Mouse (Mus musculus): ENCODE results near the gene Filip1l. TPM values are rescaled to one million over a fixed set of nuclear protein-coding genes. Genes with fewer than 3 reads are reported as not detected.

The Filip1l gene
- polyA plus RNA-seq, 1 experiment from 2014 or later: 1.8 TPM

DNA sequence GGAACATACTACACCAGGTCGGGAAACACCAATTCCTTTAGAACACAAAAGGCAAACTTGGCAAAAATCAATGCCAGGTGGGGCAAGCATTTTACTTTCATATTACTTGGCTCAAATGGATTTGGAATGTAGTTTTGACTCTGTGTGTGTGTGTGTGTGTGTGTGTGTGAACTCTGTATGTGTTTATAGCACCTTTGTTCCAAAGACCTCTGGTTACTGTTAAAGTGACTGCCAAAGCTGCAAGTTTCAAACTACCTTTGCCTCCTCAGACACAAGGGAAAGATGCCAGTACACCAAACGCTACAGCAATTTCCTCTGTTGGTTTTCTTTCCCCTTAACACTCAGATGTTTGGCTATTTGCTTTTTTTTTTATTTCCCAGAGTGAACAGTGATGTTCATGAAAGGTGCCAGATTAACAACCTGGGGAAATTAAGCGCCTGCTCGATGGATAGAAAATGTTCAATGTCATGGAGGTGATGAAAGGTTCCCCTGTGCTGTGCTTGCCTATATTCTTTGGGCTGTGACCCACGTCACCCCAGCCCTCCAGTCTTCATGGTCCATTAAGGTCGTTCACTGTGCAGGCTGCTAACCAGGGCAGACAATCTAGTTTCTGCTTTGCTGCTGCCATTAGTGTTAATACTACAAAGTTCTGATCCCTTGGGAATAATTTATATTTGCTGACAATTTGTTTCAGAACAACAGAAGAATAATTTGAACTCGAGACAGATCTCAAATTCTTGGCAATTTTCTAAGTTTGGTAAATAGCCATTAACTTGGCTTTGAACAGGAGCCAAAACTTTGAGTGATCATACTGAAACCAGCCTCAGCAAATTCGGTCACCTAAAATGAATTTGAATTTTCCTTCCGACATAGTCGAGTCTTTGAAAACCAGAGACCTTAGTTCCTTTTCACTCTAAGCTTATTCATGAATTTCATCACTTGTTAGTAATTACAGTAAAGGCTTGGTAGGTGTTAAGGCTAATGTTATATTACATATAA lies 92.5 kb downstream of the Filip1l start:
- H3K36me3 ChIP-seq (ENCODE audit: control insufficient read depth, insufficient read depth, low read length): no peaks in the 10 kb centered on the region
- no peaks in the 10 kb centered on the region for H3K9me3 ChIP-seq (ENCODE audit: control insufficient read depth, low read length)
- no peak overlapping the region for H3K27ac ChIP-seq (ENCODE audit: low read depth, low read length)
- WGBS: 55% methylated on average over 10 of the region's 10 CpGs
- no peaks in the 10 kb centered on the region for H3K4me1 ChIP-seq (ENCODE audit: control insufficient read depth, insufficient read depth, low read length)
- H3K4me2 ChIP-seq (ENCODE audit: low read depth, low read length): no peak overlapping the region
- H3K9ac ChIP-seq (replicated peaks; ENCODE audit: low read depth, low read length): no peak overlapping the region
- H3K27me3 ChIP-seq (ENCODE audit: control insufficient read depth, insufficient read depth, low read length): no peaks in the 10 kb centered on the region
- no peak for ATAC-seq (ENCODE audit: low read depth)
- no peak overlapping the region for H3K4me3 ChIP-seq (ENCODE audit: low read depth, low read length)

DNA sequence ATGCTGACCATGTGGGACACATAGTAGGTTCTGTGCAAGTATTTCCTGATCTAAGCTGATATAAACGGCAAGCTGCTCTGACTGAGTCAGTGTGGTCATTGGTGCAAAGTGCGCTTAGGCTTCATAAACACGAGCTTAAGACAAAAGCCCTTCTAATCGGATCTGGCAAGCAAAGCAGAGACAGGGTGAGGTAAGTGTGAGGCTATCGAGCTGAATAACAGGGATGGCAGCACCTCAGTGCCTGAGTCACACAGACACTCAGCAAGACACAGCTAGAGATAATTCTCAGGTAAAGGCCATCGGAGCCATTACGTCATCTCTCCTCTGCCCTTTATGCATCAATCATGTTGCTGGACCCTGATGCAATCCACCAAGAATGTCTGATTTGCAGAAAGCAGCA lies 100.1 kb downstream of the Filip1l start:
- no peaks in the 10 kb centered on the region for H3K27me3 ChIP-seq (ENCODE audit: control insufficient read depth, insufficient read depth, low read length)
- no peak overlapping the region for H3K4me2 ChIP-seq (ENCODE audit: low read depth, low read length)
- no peak overlapping the region for H3K9ac ChIP-seq (replicated peaks; ENCODE audit: low read depth, low read length)
- no peak for ATAC-seq (ENCODE audit: low read depth)
- H3K4me3 ChIP-seq (ENCODE audit: low read depth, low read length): no peak overlapping the region
- H3K36me3 ChIP-seq (ENCODE audit: control insufficient read depth, insufficient read depth, low read length): no peaks in the 10 kb centered on the region
- H3K27ac ChIP-seq (ENCODE audit: low read depth, low read length): no peak overlapping the region
- WGBS: 75% methylated on average over 7 of the region's 7 CpGs
- no peaks in the 10 kb centered on the region for H3K4me1 ChIP-seq (ENCODE audit: control insufficient read depth, insufficient read depth, low read length)
- no peaks in the 10 kb centered on the region for H3K9me3 ChIP-seq (ENCODE audit: control insufficient read depth, low read length)

DNA sequence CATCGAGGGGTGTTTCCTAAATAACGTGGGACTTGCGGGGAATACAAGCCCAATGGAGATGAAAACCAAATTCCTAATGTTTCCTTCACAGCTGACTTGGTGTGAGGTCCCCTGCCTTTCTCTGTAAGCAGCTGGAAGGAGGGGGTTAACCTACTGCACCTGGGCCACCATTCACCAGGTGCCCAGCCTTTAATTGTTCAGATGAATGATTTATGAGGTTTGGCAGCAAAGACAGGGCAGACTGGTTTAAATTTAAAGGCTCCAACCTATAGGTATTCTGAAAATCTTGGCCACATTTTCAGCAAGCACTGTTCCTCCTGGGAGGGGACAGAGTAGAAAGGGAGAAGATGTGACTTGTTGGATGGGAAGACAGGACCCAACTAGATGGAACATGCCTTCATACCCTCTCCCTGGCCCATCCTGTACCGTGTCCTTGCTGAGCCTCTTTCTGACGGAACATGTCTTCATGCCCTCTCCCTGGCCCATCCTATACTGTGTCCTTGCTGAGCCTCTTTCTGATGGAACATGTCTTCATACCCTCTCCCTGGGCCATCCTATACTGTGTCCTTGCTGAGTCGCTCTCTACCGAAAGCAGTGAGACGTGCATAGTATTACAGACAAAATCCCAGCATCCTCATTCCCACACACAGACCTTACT lies 101.3 kb downstream of the Filip1l start:
- no peak overlapping the region for H3K4me3 ChIP-seq (ENCODE audit: low read depth, low read length)
- H3K4me1 ChIP-seq (ENCODE audit: control insufficient read depth, insufficient read depth, low read length): no peaks in the 10 kb centered on the region
- 93% methylated on average over 8 of the region's 8 CpGs for WGBS
- H3K4me2 ChIP-seq (ENCODE audit: low read depth, low read length): no peak overlapping the region
- no peak overlapping the region for H3K27ac ChIP-seq (ENCODE audit: low read depth, low read length)
- no peak overlapping the region for H3K9ac ChIP-seq (replicated peaks; ENCODE audit: low read depth, low read length)
- no peaks in the 10 kb centered on the region for H3K36me3 ChIP-seq (ENCODE audit: control insufficient read depth, insufficient read depth, low read length)
- ATAC-seq (ENCODE audit: low read depth): no peak
- H3K9me3 ChIP-seq (ENCODE audit: control insufficient read depth, low read length): no peaks in the 10 kb centered on the region
- H3K27me3 ChIP-seq (ENCODE audit: control insufficient read depth, insufficient read depth, low read length): no peaks in the 10 kb centered on the region

DNA sequence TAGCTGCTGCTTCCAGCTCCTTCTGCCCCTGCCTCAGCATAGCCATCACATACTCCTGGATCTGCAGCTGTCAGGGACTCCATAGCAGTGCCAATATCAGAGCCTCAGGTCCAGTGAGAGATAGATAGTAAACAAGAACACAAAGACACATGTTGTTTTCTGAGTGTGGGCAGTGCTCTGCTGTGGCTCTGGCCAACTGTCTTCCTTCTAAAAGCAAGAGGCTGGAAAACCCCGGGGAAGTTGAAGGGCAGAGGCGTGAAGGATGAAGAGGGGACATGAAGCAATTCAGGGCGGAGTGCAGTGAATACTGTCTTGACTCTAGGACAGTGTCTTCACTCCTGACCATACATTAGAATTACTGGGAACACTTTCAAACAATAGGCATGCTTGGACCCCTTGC lies 102.7 kb downstream of the Filip1l start:
- H3K9ac ChIP-seq (replicated peaks; ENCODE audit: low read depth, low read length): no peak overlapping the region
- ATAC-seq (ENCODE audit: low read depth): no peak

DNA sequence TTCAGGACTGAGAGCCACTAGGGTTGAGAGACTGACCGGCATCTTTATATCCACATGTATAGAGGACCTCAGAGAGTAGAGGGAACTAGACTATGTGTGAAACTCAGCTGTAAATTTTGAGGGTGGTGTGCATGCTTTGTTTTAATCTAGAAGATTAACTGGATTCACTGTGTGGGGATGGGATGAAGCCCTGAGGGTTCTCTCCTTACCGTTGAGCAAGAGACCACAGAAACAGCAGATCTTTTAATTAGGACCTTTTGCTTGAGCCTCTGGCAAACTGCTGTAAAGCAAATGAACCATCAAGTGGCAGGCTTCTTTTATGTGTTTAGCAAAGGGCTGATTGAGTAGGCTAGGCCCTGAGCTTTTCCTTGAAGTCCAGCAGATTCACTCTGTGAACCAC lies 103.1 kb downstream of the Filip1l start:
- WGBS: 41% methylated on average over 2 of the region's 2 CpGs
- H3K9ac ChIP-seq (replicated peaks; ENCODE audit: low read depth, low read length): no peak overlapping the region
- H3K36me3 ChIP-seq (ENCODE audit: control insufficient read depth, insufficient read depth, low read length): no peaks in the 10 kb centered on the region
- H3K4me1 ChIP-seq (ENCODE audit: control insufficient read depth, insufficient read depth, low read length): no peaks in the 10 kb centered on the region
- no peak overlapping the region for H3K4me3 ChIP-seq (ENCODE audit: low read depth, low read length)
- no peak for ATAC-seq (ENCODE audit: low read depth)
- H3K9me3 ChIP-seq (ENCODE audit: control insufficient read depth, low read length): no peaks in the 10 kb centered on the region
- no peak overlapping the region for H3K4me2 ChIP-seq (ENCODE audit: low read depth, low read length)
- no peak overlapping the region for H3K27ac ChIP-seq (ENCODE audit: low read depth, low read length)
- H3K27me3 ChIP-seq (ENCODE audit: control insufficient read depth, insufficient read depth, low read length): no peaks in the 10 kb centered on the region

More for the DNA sequence above, 102.7 kb downstream of the Filip1l start:
- no peaks in the 10 kb centered on the region for H3K27me3 ChIP-seq (ENCODE audit: control insufficient read depth, insufficient read depth, low read length)
- no peaks in the 10 kb centered on the region for H3K9me3 ChIP-seq (ENCODE audit: control insufficient read depth, low read length)
- no peak overlapping the region for H3K4me2 ChIP-seq (ENCODE audit: low read depth, low read length)
- no peaks in the 10 kb centered on the region for H3K4me1 ChIP-seq (ENCODE audit: control insufficient read depth, insufficient read depth, low read length)
- H3K36me3 ChIP-seq (ENCODE audit: control insufficient read depth, insufficient read depth, low read length): no peaks in the 10 kb centered on the region
- no peak overlapping the region for H3K4me3 ChIP-seq (ENCODE audit: low read depth, low read length)
- no peak overlapping the region for H3K27ac ChIP-seq (ENCODE audit: low read depth, low read length)
- 88% methylated on average over 3 of the region's 3 CpGs for WGBS

DNA sequence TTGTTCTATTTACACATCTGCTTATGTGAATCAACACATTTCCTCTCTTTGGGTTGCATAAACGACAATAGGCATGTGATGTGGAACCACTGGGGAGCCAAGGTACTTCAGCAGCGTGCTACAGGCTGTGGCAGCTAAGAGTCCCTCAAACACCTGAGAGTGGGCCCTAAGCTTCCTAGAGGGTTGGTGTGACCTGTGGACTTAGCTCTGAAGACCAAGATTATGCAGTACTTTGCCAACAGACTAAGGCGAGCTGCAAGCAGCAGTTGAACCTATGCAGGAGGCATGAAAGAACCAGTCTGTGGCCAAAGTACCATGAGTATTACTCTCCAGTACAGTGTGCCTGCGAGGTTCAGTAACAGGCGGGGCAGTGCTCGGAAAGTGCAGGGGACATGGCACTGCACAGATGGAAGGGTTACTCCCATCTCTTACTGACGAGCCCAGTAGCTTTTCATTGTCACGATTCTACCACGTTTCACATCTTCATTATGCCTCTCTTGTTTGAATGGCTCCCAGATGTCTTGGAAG lies 112.6 kb downstream of the Filip1l start:
- H3K27ac ChIP-seq (ENCODE audit: low read depth, low read length): no peak overlapping the region
- no peaks in the 10 kb centered on the region for H3K27me3 ChIP-seq (ENCODE audit: control insufficient read depth, insufficient read depth, low read length)
- no peaks in the 10 kb centered on the region for H3K4me1 ChIP-seq (ENCODE audit: control insufficient read depth, insufficient read depth, low read length)
- H3K9ac ChIP-seq (replicated peaks; ENCODE audit: low read depth, low read length): no peak overlapping the region
- 88% methylated on average over 9 of the region's 9 CpGs for WGBS
- no peaks in the 10 kb centered on the region for H3K9me3 ChIP-seq (ENCODE audit: control insufficient read depth, low read length)
- H3K4me2 ChIP-seq (ENCODE audit: low read depth, low read length): no peak overlapping the region
- no peak; the same call in 1 of the 2 replicates for ATAC-seq (ENCODE audit: low read depth)
- no peak overlapping the region for H3K4me3 ChIP-seq (ENCODE audit: low read depth, low read length)
- no peaks in the 10 kb centered on the region for H3K36me3 ChIP-seq (ENCODE audit: control insufficient read depth, insufficient read depth, low read length)

DNA sequence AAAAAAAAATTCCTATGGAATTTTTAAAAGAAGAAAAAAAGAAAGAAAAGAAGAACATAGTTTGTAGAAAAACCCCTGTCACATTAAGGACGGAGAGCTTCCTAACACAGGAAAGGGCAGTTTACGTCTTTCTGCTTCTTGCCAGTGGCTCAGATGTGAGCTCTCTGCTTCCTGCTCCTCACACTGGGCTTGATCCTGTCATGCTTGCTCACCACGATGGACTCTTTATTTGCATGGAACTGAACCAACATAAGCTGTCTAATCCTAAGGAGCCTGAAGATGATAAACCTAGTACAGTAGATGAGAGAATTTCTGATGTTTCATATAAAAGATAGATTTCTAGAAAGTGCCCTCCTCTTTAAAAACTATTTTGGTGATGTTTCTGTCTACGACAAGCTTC lies 116.4 kb downstream of the Filip1l start:
- Histone ChIP-seq H3K4me1 (ENCODE audit: control insufficient read depth, insufficient read depth, low read length) (no peaks in the 10 kb centered on the region), H3K9ac (replicated peaks; ENCODE audit: low read depth, low read length) (no peak overlapping the region), H3K36me3 (ENCODE audit: control insufficient read depth, insufficient read depth, low read length) (no peaks in the 10 kb centered on the region), H3K4me3 (ENCODE audit: low read depth, low read length) (no peak overlapping the region), H3K4me2 (ENCODE audit: low read depth, low read length) (no peak overlapping the region), H3K27me3 (ENCODE audit: control insufficient read depth, insufficient read depth, low read length) (no peaks in the 10 kb centered on the region), H3K9me3 (ENCODE audit: control insufficient read depth, low read length) (no peaks in the 10 kb centered on the region), H3K27ac (ENCODE audit: low read depth, low read length) (no peak overlapping the region)
- WGBS: 84% methylated on average over 4 of the region's 4 CpGs
- no peak for ATAC-seq (ENCODE audit: low read depth)

DNA sequence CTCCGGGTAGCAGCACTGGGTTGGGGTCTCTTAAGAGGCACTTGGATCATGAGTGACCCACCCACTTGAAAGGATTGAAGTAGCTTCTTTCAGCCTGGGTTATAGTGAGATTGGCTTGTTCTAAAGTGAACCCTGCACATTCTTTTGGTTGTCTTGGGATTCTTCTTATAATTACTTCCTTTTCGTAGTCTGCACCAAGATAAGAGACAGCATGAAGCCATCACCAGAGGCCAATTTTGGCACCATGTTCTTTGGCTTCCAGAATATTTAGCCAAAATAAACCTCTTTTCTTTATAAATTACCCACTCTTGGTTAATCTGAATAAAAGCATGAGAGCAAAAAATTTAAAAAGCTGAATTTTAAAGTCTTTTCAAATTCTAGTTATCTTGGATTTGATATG lies 117.0 kb downstream of the Filip1l start:
- ATAC-seq (ENCODE audit: low read depth): no peak
- Histone ChIP-seq H3K36me3 (ENCODE audit: control insufficient read depth, insufficient read depth, low read length) (no peaks in the 10 kb centered on the region), H3K4me2 (ENCODE audit: low read depth, low read length) (no peak overlapping the region), H3K4me3 (ENCODE audit: low read depth, low read length) (no peak overlapping the region), H3K9me3 (ENCODE audit: control insufficient read depth, low read length) (no peaks in the 10 kb centered on the region), H3K27me3 (ENCODE audit: control insufficient read depth, insufficient read depth, low read length) (no peaks in the 10 kb centered on the region), H3K4me1 (ENCODE audit: control insufficient read depth, insufficient read depth, low read length) (no peaks in the 10 kb centered on the region), H3K9ac (replicated peaks; ENCODE audit: low read depth, low read length) (no peak overlapping the region), H3K27ac (ENCODE audit: low read depth, low read length) (no peak overlapping the region)
- 81% methylated on average over 2 of the region's 2 CpGs for WGBS

DNA sequence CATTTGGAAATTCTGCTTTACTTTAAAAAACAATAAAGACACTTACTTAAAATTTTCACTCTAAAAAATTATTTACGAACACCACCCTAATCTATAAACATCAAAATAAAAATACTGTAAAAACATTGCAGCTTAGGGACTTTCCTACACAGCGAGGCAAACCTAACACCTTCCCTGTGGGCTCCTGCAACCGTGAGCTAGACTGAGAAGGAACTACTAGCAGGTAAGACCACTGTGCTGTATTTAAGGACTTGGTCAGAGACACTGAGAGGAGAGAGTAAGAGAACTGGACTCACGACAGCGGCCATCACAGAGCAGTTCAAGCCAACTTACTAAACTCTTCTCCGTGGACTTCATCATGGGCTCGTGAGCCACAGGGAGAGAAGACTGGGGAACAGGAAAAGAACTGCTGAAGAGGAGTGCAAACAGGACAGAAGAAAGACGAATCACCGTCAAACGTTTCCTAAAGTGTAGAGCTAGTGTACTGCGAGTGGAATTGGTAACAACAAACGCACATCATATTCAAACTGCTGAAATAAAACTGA lies 117.5 kb downstream of the Filip1l start:
- Histone ChIP-seq H3K4me2 (ENCODE audit: low read depth, low read length) (no peak overlapping the region), H3K36me3 (ENCODE audit: control insufficient read depth, insufficient read depth, low read length) (no peaks in the 10 kb centered on the region), H3K9me3 (ENCODE audit: control insufficient read depth, low read length) (no peaks in the 10 kb centered on the region), H3K27ac (ENCODE audit: low read depth, low read length) (no peak overlapping the region), H3K9ac (replicated peaks; ENCODE audit: low read depth, low read length) (no peak overlapping the region), H3K4me3 (ENCODE audit: low read depth, low read length) (no peak overlapping the region), H3K4me1 (ENCODE audit: control insufficient read depth, insufficient read depth, low read length) (no peaks in the 10 kb centered on the region), H3K27me3 (ENCODE audit: control insufficient read depth, insufficient read depth, low read length) (no peaks in the 10 kb centered on the region)
- 96% methylated on average over 12 of the region's 12 CpGs for WGBS
- ATAC-seq (ENCODE audit: low read depth): no peak
